Mouse (Mus musculus) MEL (cell line): ENCODE measurements around the gene Adgrb3. TPM values are rescaled to one million over a fixed set of nuclear protein-coding genes. Genes with fewer than 3 reads are reported as not detected.

Experiments
- DNase-seq: peaks from one replicate; pipeline ENCODE4 v3.0.0; 2011; ENCODE audit warnings: low read depth, low spot score
- H3K27ac ChIP-seq: 2 replicates; pipeline ENCODE4 v1.5.1; 2012; ENCODE audit warnings: low read depth, mild to moderate bottlenecking, control low read depth, low read length, moderate library complexity; ENCODE audit not compliant: control insufficient read depth
- H3K27me3 ChIP-seq, 2 experiments: fragments of 150-350 bp in 1 of 2; sonication (generic) in 1 of 2; 2 replicates each; pipeline ENCODE4 v1.6.1; 2012; ENCODE audit warnings: low read length in 2 of 2, mild to moderate bottlenecking in 2 of 2, improper control_type of control experiment in 1 of 2, moderate library complexity in 1 of 2; ENCODE audit not compliant: insufficient read depth in 2 of 2, control insufficient read depth in 1 of 2
- H3K36me3 ChIP-seq, 2 experiments: 2 replicates each; pipeline ENCODE4 v1.6.1; 2012 to 2014; ENCODE audit warnings: low read length in 2 of 2, improper control_type of control experiment in 1 of 2, inconsistent platforms in 1 of 2, mild to moderate bottlenecking in 1 of 2; ENCODE audit not compliant: insufficient read depth in 2 of 2, control insufficient read depth in 1 of 2
- H3K4me1 ChIP-seq, 2 experiments: fragments of 150-350 bp in 1 of 2; sonication (generic) in 1 of 2; 2 replicates each; pipeline ENCODE4 v1.6.1; 2012; ENCODE audit warnings: low read length in 2 of 2, improper control_type of control experiment in 1 of 2, mild to moderate bottlenecking in 1 of 2; ENCODE audit not compliant: insufficient read depth in 2 of 2, control insufficient read depth in 1 of 2
- H3K4me3 ChIP-seq, 2 experiments: fragments of 150-350 bp in 1 of 2; sonication (generic) in 1 of 2; 2 replicates each; pipeline ENCODE4 v1.5.1; 2012; ENCODE audit warnings: low read depth in 2 of 2, low read length in 2 of 2, mild to moderate bottlenecking in 2 of 2, moderate library complexity in 2 of 2, control low read depth in 1 of 2, improper control_type of control experiment in 1 of 2; ENCODE audit not compliant: control insufficient read depth in 1 of 2, insufficient read depth in 1 of 2
- H3K79me2 ChIP-seq: 2 replicates; pipeline ENCODE4 v1.6.1; 2012; ENCODE audit warnings: mild to moderate bottlenecking, low read length, moderate library complexity; ENCODE audit not compliant: control insufficient read depth, poor library complexity, insufficient read depth
- H3K9ac ChIP-seq: 2 replicates; pipeline ENCODE4 v1.6.1; 2012; ENCODE audit warnings: low read depth, mild to moderate bottlenecking, control low read depth, low read length, moderate library complexity; ENCODE audit not compliant: control insufficient read depth, poor library complexity, severe bottlenecking
- H3K9me3 ChIP-seq: fragments of 150-350 bp; sonication (generic); replicated peaks from 2 replicates; pipeline ENCODE4 v1.6.1; 2012; ENCODE audit warnings: mild to moderate bottlenecking, low read length, improper control_type of control experiment, moderate library complexity; ENCODE audit not compliant: insufficient read depth
- CTCF ChIP-seq, 3 experiments: IDR thresholded peaks in 2 of 3; conservative IDR thresholded peaks in 1 of 3; 2 replicates each; pipeline ENCODE4 v1.5.1; 2011 to 2012; ENCODE audit warnings: low read length in 3 of 3, low read depth in 2 of 3, mild to moderate bottlenecking in 2 of 3, improper control_type of control experiment in 1 of 3, inconsistent platforms in 1 of 3, mixed read lengths in 1 of 3, moderate library complexity in 1 of 3; ENCODE audit not compliant: control insufficient read depth in 1 of 3, insufficient read depth in 1 of 3, poor library complexity in 1 of 3, severe bottlenecking in 1 of 3
- E2F4 ChIP-seq: IDR thresholded peaks from 2 replicates; pipeline ENCODE4 v1.6.1; 2011; ENCODE audit warnings: low read depth, low read length, improper control_type of control experiment, borderline replicate concordance
- EP300 ChIP-seq, 2 experiments: IDR thresholded peaks; 2 replicates each; pipeline ENCODE4 v1.6.1; 2011; ENCODE audit warnings: improper control_type of control experiment in 2 of 2, low read length in 2 of 2, low read depth in 1 of 2, mild to moderate bottlenecking in 1 of 2
- GABPA ChIP-seq: IDR thresholded peaks from 2 replicates; pipeline ENCODE4 v1.6.1; 2012; ENCODE audit warnings: low read depth, mild to moderate bottlenecking, inconsistent platforms, low read length, improper control_type of control experiment, moderate library complexity
- KAT2A ChIP-seq: conservative IDR thresholded peaks from 2 replicates; pipeline ENCODE4 v1.6.1; 2012; ENCODE audit warnings: low read depth, low read length, improper control_type of control experiment, inconsistent platforms
- MYC ChIP-seq: IDR thresholded peaks from 2 replicates; pipeline ENCODE4 v1.6.1; 2011; ENCODE audit warnings: low read depth, mild to moderate bottlenecking, low read length, improper control_type of control experiment, moderate library complexity
- NELFE ChIP-seq: IDR thresholded peaks from 2 replicates; pipeline ENCODE4 v1.6.1; 2011; ENCODE audit warnings: low read depth, low read length, improper control_type of control experiment
- NRF1 ChIP-seq: IDR thresholded peaks from 2 replicates; pipeline ENCODE4 v1.6.1; 2014; ENCODE audit warnings: low read depth, mild to moderate bottlenecking, inconsistent platforms, low read length, improper control_type of control experiment, moderate library complexity; ENCODE audit not compliant: poor library complexity, insufficient read depth, severe bottlenecking
- POLR2AphosphoS2 ChIP-seq: IDR thresholded peaks from 2 replicates; pipeline ENCODE4 v1.6.1; 2011; ENCODE audit warnings: low read length, improper control_type of control experiment
- POLR2AphosphoS5 ChIP-seq: IDR thresholded peaks from 2 replicates; pipeline ENCODE4 v1.6.1; 2012; ENCODE audit warnings: low read depth, borderline replicate concordance, mild to moderate bottlenecking, inconsistent platforms, low read length, moderate library complexity, mixed read lengths
- RAD21 ChIP-seq: IDR thresholded peaks from 2 replicates; pipeline ENCODE4 v1.6.1; 2011; ENCODE audit warnings: mild to moderate bottlenecking, low read depth, low read length, improper control_type of control experiment
- SIN3A ChIP-seq: IDR thresholded peaks from 2 replicates; pipeline ENCODE4 v1.6.1; 2012; ENCODE audit warnings: low read length, improper control_type of control experiment, inconsistent platforms
- SMC3 ChIP-seq: IDR thresholded peaks from 2 replicates; pipeline ENCODE4 v1.6.1; 2011; ENCODE audit warnings: low read depth, low read length, improper control_type of control experiment
- UBTF ChIP-seq: IDR thresholded peaks from 2 replicates; pipeline ENCODE4 v1.6.1; 2012; ENCODE audit warnings: low read depth, mild to moderate bottlenecking, inconsistent platforms, low read length, improper control_type of control experiment, moderate library complexity, borderline replicate concordance; ENCODE audit not compliant: insufficient read depth
- USF1 ChIP-seq: IDR thresholded peaks from 2 replicates; pipeline ENCODE4 v1.6.1; 2014; ENCODE audit warnings: low read depth, mild to moderate bottlenecking, inconsistent platforms, low read length, improper control_type of control experiment, moderate library complexity
- USF2 ChIP-seq, 2 experiments: IDR thresholded peaks; 2 replicates each; pipeline ENCODE4 v1.6.1; 2011 to 2012; ENCODE audit warnings: improper control_type of control experiment in 2 of 2, low read length in 2 of 2, borderline replicate concordance in 1 of 2, inconsistent platforms in 1 of 2, low read depth in 1 of 2, mild to moderate bottlenecking in 1 of 2; ENCODE audit not compliant: insufficient read depth in 1 of 2
- ZC3H11A ChIP-seq: IDR thresholded peaks from 2 replicates; pipeline ENCODE4 v1.6.1; 2012; ENCODE audit warnings: low read depth, mild to moderate bottlenecking, inconsistent platforms, low read length, improper control_type of control experiment
- ZKSCAN1 ChIP-seq: IDR thresholded peaks from 2 replicates; pipeline ENCODE4 v1.6.1; 2012; ENCODE audit warnings: low read depth, mild to moderate bottlenecking, inconsistent platforms, low read length, improper control_type of control experiment, moderate library complexity
- ZNF384 ChIP-seq: IDR thresholded peaks from 2 replicates; pipeline ENCODE4 v1.6.1; 2012; ENCODE audit warnings: low read depth, mild to moderate bottlenecking, inconsistent platforms, low read length, improper control_type of control experiment
- polyA plus RNA-seq, 2 experiments: library from polyadenylated mRNA; stranded (reverse) in 1 of 2; unstranded in 1 of 2; fragments of >175 nt in 1 of 2; fragments of >200 nt in 1 of 2; gene quantifications; 2 replicates each; pipeline versions ENCODE4 v1.2.1 to v1.2.4; 2012; ENCODE audit warnings: low replicate concordance in 2 of 2, low read depth in 1 of 2; ENCODE audit not compliant: insufficient read length in 2 of 2, insufficient read depth in 1 of 2, missing spikeins in 1 of 2
- total RNA-seq: library from RNA; depleted of rRNA; stranded (reverse); fragments of 300-350 nt; gene quantifications from 2 replicates; pipeline ENCODE4 v1.2.3, GENCODE M21; 2012

Gene Adgrb3
- total and polyA plus RNA-seq, 3 experiments, result not detected

DNA sequence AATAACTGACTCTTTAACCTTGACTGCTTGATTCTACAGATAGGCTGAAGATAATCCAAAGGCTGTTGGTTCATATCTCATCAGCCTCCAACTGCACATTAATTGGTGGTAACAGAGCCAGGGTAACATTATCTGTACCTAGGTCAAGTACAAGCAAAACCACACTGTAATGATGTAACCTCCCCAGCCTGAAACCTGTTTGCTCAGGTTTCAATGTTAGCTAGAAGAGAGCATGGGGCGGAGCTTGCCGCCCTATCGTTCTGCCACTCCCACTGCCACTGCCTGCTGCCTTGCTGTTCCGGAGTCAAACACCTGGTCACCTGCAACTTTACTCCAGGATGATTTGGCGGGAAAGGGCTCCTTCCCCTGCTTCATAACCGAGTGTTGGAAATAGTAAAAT, 765.5 kb downstream of the Adgrb3 start:
- Histone ChIP-seq H3K27ac (no peak overlapping the region), H3K36me3 (no peaks in the 10 kb centered on the region), H3K79me2 (no peaks in the 10 kb centered on the region), H3K9ac (no peak overlapping the region), H3K27me3 (no peaks in the 10 kb centered on the region), H3K9me3 (no peaks in the 10 kb centered on the region), H3K4me3 (no peak overlapping the region), H3K4me1 (no peaks in the 10 kb centered on the region)
- TF ChIP-seq SMC3, result no peak
- TF ChIP-seq USF2 (IDR thresholded peaks at IDR 0.05; ENCODE audit: borderline replicate concordance in 1 of 2, insufficient read depth in 1 of 2, low read depth in 1 of 2, low read length in 2 of 2), result no peak
- no peak for TF ChIP-seq NELFE
- no peak for TF ChIP-seq POLR2AphosphoS2
- no peak for TF ChIP-seq UBTF
- no peak for TF ChIP-seq KAT2A
- TF ChIP-seq NRF1, result no peak
- TF ChIP-seq GABPA, result no peak
- no peak for TF ChIP-seq USF1
- no peak for TF ChIP-seq MYC
- TF ChIP-seq ZNF384, result no peak
- DNase-seq, result no peak

DNA sequence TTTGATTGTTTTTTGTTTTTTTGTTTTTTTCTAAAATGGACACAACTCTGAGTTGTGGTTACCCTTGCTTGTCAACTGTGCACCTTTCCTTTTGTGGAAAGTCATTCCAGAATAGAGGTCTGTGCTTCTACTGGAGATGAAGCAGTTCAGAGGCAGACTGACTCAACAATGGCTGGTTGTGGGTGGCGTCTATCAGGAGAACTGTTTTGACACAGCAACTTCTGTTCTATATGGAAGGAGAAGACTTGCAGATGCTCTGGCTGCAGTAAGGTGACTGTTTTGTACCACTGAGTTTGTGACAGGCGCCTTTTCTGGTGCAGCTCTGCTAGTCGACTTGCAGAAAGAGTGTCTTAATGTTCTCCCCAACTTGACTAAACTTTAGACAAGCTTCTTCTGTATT, 768.6 kb downstream of the Adgrb3 start:
- no peak for TF ChIP-seq SIN3A
- TF ChIP-seq RAD21, result no peak
- no peak for TF ChIP-seq POLR2AphosphoS5
- TF ChIP-seq, all 39 proteins: peak for 0
- Histone ChIP-seq H3K9ac (no peak overlapping the region), H3K36me3 (no peaks in the 10 kb centered on the region), H3K27ac (no peak overlapping the region), H3K9me3 (no peaks in the 10 kb centered on the region), H3K4me3 (no peak overlapping the region), H3K79me2 (no peaks in the 10 kb centered on the region), H3K4me1 (no peaks in the 10 kb centered on the region), H3K27me3 (no peaks in the 10 kb centered on the region)
- no peak for DNase-seq

DNA sequence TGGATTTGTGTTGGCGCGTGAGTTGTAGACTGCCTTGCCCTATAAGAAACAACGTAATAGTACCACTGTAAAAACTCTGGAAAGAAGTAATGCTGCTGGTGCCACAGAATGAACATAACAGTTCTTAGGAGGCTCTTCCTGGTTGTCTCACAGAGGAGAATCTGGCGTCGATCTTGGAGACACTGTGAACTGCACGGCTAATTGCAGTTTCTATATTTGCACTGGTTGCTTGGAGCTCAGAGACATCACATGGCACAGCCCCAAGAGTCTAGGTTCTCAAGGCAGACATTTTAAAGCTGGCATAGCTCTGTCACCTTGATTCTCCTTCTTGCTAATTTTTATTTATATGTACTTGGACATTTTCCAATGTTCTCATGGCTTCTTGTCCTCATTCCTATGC, 769.3 kb downstream of the Adgrb3 start:
- H3K79me2 ChIP-seq, result no peaks in the 10 kb centered on the region
- no peak for DNase-seq
- H3K4me1 ChIP-seq, result no peaks in the 10 kb centered on the region
- no peaks in the 10 kb centered on the region for H3K27me3 ChIP-seq
- no peak overlapping the region for H3K4me3 ChIP-seq
- H3K9me3 ChIP-seq, result no peaks in the 10 kb centered on the region
- H3K9ac ChIP-seq, result no peak overlapping the region
- no peak for TF ChIP-seq E2F4
- TF ChIP-seq MYC, result no peak
- no peak for TF ChIP-seq CTCF (IDR thresholded peaks at IDR 0.05 in 2 of 3, conservative IDR thresholded peaks at IDR 0.05 in 1 of 3; ENCODE audit: control insufficient read depth in 1 of 3, insufficient read depth in 1 of 3, low read depth in 2 of 3, low read length in 3 of 3, poor library complexity in 1 of 3, severe bottlenecking in 1 of 3)
- TF ChIP-seq SMC3, result no peak
- TF ChIP-seq GABPA, result no peak
- no peak for TF ChIP-seq ZKSCAN1
- no peak for TF ChIP-seq RAD21
- TF ChIP-seq EP300 (IDR thresholded peaks at IDR 0.05; ENCODE audit: low read depth in 1 of 2, low read length in 2 of 2), result no peak
- TF ChIP-seq ZC3H11A, result no peak
- TF ChIP-seq SIN3A, result no peak
- H3K36me3 ChIP-seq, result no peaks in the 10 kb centered on the region
- H3K27ac ChIP-seq, result no peak overlapping the region
